Mouse (Mus musculus): ENCODE measurements at regions not wholly inside any gene's neighbourhood (a gene's known extent, or its start where the extent isn't known, plus 50 kb on each side); places are given as distances from the start of the nearest gene placed in this dataset.

DNA sequence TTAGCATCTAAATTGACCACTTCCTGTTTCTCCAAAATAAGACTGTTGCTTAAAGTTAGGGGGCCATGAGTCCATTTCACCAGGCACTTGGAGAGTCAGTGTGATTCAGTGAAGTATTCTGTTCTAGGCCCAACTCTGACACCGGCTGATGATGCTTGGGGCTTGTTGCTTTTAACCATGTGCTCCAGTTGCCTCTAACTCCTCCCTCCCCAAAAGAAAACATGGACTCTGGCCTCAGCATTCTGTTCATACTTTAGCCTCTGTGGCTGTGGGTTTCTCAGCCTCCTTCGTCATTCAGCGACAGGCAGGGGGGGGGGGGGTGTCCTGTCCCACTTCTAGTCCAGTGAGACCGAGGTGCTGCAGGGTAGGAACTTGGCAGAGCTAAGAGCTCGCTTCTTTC, 126.6 kb upstream of the Ces5a start:
- H3K9ac ChIP-seq = 0 out of 2 replicates have a peak overlapping the region, but pooled peaks have one; percentile 22
- peak overlapping the region; percentile 56 for H3K4me2 ChIP-seq (ENCODE audit: low read depth)
- H3K4me1 ChIP-seq (ENCODE audit: insufficient read depth) = no peaks in the 10 kb centered on the region
- TF ChIP-seq CTCF (IDR thresholded peaks at IDR 0.05; ENCODE audit: low read depth) = no peak
- H3K4me3 ChIP-seq (ENCODE audit: low read depth, low read length) = peak overlapping the region; percentile 31
- H3K27ac ChIP-seq (ENCODE audit: low read depth, low read length) = no peak overlapping the region
- no peak for DNase-seq
- H3K27me3 ChIP-seq (ENCODE audit: insufficient read depth, low read length) = no peaks in the 10 kb centered on the region
- no peaks in the 10 kb centered on the region for H3K9me3 ChIP-seq (ENCODE audit: low read length)
- no peaks in the 10 kb centered on the region for H3K36me3 ChIP-seq (ENCODE audit: insufficient read depth)
- peak; percentile 46 for ATAC-seq
- 73% methylated on average over 5 of the region's 5 CpGs for WGBS

DNA sequence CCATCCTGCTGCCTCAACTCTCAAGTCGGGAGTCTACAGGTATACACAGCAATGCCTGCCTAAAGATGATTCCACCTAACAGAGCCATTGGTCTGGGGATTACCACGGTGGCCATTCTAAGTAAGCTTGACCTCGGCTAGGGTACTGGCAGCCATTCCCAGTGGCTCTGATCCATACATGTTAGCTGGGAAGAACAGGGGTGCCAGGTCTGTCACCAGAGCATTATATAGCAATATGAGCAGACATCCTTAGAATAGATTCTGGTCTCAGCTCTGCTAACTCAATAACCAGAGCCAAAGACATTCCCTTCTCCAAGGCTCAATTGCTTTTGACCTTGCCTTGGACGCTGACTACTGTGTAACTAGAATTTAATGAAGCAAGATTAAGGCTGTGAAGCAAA, 128.2 kb upstream of the Ces5a start:
- no peak overlapping the region for H3K4me3 ChIP-seq (ENCODE audit: low read depth, low read length)
- H3K4me1 ChIP-seq (ENCODE audit: insufficient read depth) = peaks cover 8% of the 10 kb centered on the region; the same call in 1 of the 2 replicates
- DNase-seq (no peak), ATAC-seq (no peak)
- H3K4me2 ChIP-seq (ENCODE audit: low read depth) = no peak overlapping the region
- no peak for TF ChIP-seq CTCF (IDR thresholded peaks at IDR 0.05; ENCODE audit: low read depth)
- 91% methylated on average over 4 of the region's 4 CpGs for WGBS
- H3K27ac ChIP-seq (ENCODE audit: low read depth, low read length) = no peak overlapping the region
- H3K9me3 ChIP-seq (ENCODE audit: low read length) = no peaks in the 10 kb centered on the region
- no peaks in the 10 kb centered on the region for H3K36me3 ChIP-seq (ENCODE audit: insufficient read depth)
- H3K9ac ChIP-seq = no peak overlapping the region
- H3K27me3 ChIP-seq (ENCODE audit: insufficient read depth, low read length) = no peaks in the 10 kb centered on the region

DNA sequence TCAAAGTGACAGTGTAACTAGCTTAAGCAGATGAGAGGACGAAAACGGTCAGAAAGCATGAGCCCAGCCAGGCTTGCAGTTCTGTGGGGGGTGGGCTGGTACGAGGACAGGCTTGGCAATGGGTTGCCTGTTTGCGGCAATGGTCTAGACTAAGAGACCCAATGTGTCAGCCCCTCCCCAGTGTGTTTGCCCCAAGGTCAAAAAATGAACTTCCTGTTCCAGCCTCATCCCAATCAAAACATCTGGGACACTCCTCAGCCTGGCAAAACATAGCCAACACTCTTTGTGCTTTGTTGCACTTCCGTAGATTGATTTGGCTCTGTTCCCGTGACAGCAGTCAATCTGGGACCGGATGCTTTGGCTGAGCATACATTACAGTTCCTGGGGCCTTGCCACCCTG, 132.7 kb upstream of the Ces5a start:
- peaks cover 8% of the 10 kb centered on the region; the same call in 1 of the 2 replicates for H3K4me1 ChIP-seq (ENCODE audit: insufficient read depth)
- DNase-seq (peak; percentile 30), ATAC-seq (peak; percentile 12; the same call in 1 of the 2 replicates)

DNA sequence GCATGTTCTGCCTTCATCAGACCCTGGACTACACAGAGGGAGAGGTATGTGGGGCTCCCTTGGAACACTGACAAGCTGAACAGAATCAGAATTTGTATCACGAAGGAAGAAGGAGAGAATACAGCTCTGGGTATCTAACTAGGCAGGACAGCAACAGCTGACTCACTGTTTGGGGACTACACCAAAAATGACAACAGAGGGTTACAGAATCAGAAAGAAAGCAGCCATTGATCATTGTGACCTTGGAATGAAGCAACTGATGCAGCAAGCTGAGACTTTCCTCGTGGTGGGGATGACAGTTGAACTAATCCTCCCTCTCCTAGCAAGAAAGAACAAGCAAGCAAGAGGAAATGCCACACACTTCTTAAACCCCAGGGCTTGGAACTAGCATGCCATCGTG, 135.0 kb upstream of the Gnao1 start:
- no peak overlapping the region for H3K4me2 ChIP-seq (ENCODE audit: low read depth)
- no peaks in the 10 kb centered on the region for H3K27me3 ChIP-seq (ENCODE audit: insufficient read depth, low read length)
- no peak overlapping the region for H3K4me3 ChIP-seq (ENCODE audit: low read depth, low read length)
- H3K4me1 ChIP-seq (ENCODE audit: insufficient read depth) = no peaks in the 10 kb centered on the region
- ATAC-seq = no peak
- no peaks in the 10 kb centered on the region for H3K9me3 ChIP-seq (ENCODE audit: low read length)
- no peak overlapping the region for H3K27ac ChIP-seq (ENCODE audit: low read depth, low read length)
- H3K9ac ChIP-seq = no peak overlapping the region
- DNase-seq = no peak
- H3K36me3 ChIP-seq (ENCODE audit: insufficient read depth) = no peaks in the 10 kb centered on the region
- no peak for TF ChIP-seq CTCF (IDR thresholded peaks at IDR 0.05; ENCODE audit: low read depth)
- WGBS = 72% methylated on average over 3 of the region's 3 CpGs

More for the DNA sequence above, 132.7 kb upstream of the Ces5a start:
- Histone ChIP-seq H3K4me2 (ENCODE audit: low read depth) (no peak overlapping the region), H3K27me3 (ENCODE audit: insufficient read depth, low read length) (no peaks in the 10 kb centered on the region), H3K9me3 (ENCODE audit: low read length) (no peaks in the 10 kb centered on the region), H3K9ac (no peak overlapping the region), H3K36me3 (ENCODE audit: insufficient read depth) (no peaks in the 10 kb centered on the region), H3K4me3 (ENCODE audit: low read depth, low read length) (no peak overlapping the region), H3K27ac (ENCODE audit: low read depth, low read length) (no peak overlapping the region)
- WGBS = 27% methylated on average over 7 of the region's 7 CpGs
- TF ChIP-seq CTCF (IDR thresholded peaks at IDR 0.05; ENCODE audit: low read depth) = no peak

DNA sequence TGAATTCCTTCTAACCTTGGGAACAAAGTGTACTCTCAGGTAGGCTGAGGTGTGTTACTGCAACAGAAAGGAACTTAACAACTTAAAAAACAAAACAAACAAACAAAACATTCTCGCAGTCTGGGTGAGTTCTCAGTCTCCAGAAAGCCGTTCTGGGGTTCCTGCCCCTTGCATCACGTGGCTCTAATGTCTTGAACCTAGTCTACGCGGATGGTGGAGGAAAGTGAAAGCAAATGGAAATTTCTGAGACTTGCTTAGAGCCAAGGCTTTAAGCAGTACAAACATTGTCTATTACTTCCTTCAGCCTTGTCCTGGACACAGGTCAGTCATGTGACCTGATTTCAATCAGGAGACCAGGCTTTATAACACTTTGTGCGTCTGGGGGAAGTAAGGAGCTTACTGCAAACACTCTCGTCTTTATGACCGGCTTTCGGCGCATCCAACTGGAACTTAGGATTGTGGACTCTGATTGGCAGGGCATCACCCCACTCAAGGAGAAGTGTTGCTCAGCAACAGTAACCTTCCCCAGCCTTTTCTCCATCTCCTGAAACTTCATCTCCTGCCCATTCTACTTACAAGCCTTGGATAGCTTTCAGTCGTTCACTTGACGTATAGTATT, 125.9 kb upstream of the Gnao1 start:
- whole genome bisulfite sequencing = 83% methylated on average over 12 of the region's 12 CpGs
- no peak overlapping the region for H3K9ac ChIP-seq
- TF ChIP-seq CTCF (IDR thresholded peaks at IDR 0.05; ENCODE audit: low read depth) = no peak
- H3K9me3 ChIP-seq (ENCODE audit: low read length) = no peaks in the 10 kb centered on the region
- no peaks in the 10 kb centered on the region for H3K36me3 ChIP-seq (ENCODE audit: insufficient read depth)
- DNase-seq = no peak
- H3K4me2 ChIP-seq (ENCODE audit: low read depth) = no peak overlapping the region
- ATAC-seq = no peak
- H3K4me1 ChIP-seq (ENCODE audit: insufficient read depth) = no peaks in the 10 kb centered on the region; the same call in 1 of the 2 replicates
- no peaks in the 10 kb centered on the region for H3K27me3 ChIP-seq (ENCODE audit: insufficient read depth, low read length)
- H3K4me3 ChIP-seq (ENCODE audit: low read depth, low read length) = no peak overlapping the region
- H3K27ac ChIP-seq (ENCODE audit: low read depth, low read length) = no peak overlapping the region

DNA sequence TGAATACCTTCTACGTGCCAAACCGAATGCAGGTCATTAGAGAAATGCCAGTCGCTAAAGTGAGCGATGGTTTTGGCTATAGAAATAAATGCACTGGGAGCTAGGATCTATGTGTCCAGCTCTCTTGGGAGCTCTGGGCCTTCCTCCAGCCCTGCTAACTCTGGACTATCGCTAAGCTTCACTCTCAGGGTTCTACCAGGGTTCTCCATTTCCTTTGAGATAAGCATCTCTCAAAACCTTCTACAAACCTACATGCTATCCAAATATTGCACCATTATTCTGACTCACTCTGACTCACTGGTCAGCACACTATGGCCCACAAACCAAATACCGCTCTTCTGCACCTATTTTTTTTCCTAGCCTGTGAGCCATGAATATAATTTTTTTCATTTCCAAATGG, 125.4 kb upstream of the Gnao1 start:
- ATAC-seq (no peak), DNase-seq (no peak)
- H3K4me2 ChIP-seq (ENCODE audit: low read depth) = no peak overlapping the region
- H3K36me3 ChIP-seq (ENCODE audit: insufficient read depth) = no peaks in the 10 kb centered on the region
- H3K4me3 ChIP-seq (ENCODE audit: low read depth, low read length) = no peak overlapping the region
- no peak overlapping the region for H3K9ac ChIP-seq
- H3K27me3 ChIP-seq (ENCODE audit: insufficient read depth, low read length) = no peaks in the 10 kb centered on the region
- H3K4me1 ChIP-seq (ENCODE audit: insufficient read depth) = no peaks in the 10 kb centered on the region; the same call in 1 of the 2 replicates
- H3K9me3 ChIP-seq (ENCODE audit: low read length) = no peaks in the 10 kb centered on the region
- no peak overlapping the region for H3K27ac ChIP-seq (ENCODE audit: low read depth, low read length)
- TF ChIP-seq CTCF (IDR thresholded peaks at IDR 0.05; ENCODE audit: low read depth) = no peak
- WGBS = 96% methylated on average over 6 of the region's 6 CpGs

DNA sequence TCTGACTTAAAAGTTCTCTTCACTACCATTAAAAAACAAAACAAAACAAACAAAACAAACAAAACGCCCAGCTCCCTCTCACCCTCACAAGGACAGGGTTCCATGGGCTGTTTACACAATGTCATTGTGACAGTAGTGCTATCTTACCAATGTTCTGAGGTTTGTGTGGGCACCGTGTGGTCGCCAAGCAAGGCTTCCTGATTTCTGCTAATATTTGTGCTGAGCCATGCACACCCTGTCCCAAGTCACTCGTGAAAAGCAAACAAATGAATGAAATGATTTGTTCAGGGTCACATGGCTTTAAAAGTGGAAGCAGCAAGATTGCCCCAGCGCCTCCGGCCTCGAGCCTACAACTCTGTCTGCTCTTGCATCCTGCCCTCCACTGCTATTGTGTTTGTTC, 120.9 kb upstream of the Gnao1 start:
- WGBS = 48% methylated on average over 7 of the region's 7 CpGs

More for the DNA sequence above, 120.9 kb upstream of the Gnao1 start:
- Histone ChIP-seq H3K27ac (ENCODE audit: low read depth, low read length) (peak overlapping the region; percentile 69; the same call in 1 of the 2 replicates), H3K9ac (no peak overlapping the region), H3K27me3 (ENCODE audit: insufficient read depth, low read length) (no peaks in the 10 kb centered on the region), H3K4me3 (ENCODE audit: low read depth, low read length) (no peak overlapping the region), H3K4me1 (ENCODE audit: insufficient read depth) (no peaks in the 10 kb centered on the region; the same call in 1 of the 2 replicates), H3K4me2 (ENCODE audit: low read depth) (no peak overlapping the region), H3K9me3 (ENCODE audit: low read length) (no peaks in the 10 kb centered on the region), H3K36me3 (ENCODE audit: insufficient read depth) (no peaks in the 10 kb centered on the region)
- DNase-seq (no peak), ATAC-seq (no peak)
- TF ChIP-seq CTCF (IDR thresholded peaks at IDR 0.05; ENCODE audit: low read depth) = no peak

Measured in forebrain, postnatal 0 days (tissue).